Mouse (Mus musculus): ENCODE data around the gene Gtdc1. TPM values are rescaled to one million over a fixed set of nuclear protein-coding genes. Genes with fewer than 3 reads are reported as not detected.

The Gtdc1 gene
- polyA plus RNA-seq, 3 experiments from 2014 or later, result 14.3 to 31.2 (median 21.5) TPM

GRCm38 (mm10) chr2:44923056-44923883, 4.2 kb downstream of the Gtdc1 start:
- ATAC-seq, result peak; percentile 24

DNA sequence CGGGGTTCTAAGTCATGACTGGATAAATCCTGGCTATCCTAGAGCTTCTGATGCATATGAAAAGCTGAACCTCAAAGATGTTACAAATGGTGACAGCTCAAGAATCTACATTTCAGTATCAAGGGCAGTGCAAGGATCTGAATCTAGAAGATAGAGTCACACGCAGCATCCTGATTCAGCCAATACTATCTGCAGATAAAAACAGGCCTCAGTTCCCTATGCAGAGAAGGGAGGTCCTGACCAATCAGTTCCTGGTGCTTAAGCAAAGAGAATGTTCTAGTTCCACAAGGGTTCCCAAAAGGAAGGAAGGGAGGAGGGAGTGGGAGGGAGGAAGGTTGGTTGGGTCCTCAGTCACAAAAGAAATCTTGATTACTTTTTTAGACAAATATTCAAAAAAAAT, 5.0 kb downstream of the Gtdc1 start:
- no peak for ATAC-seq

GRCm38 (mm10) chr2:44920471-44920870, 7.0 kb downstream of the Gtdc1 start:
- peak; percentile 46 for ATAC-seq

DNA sequence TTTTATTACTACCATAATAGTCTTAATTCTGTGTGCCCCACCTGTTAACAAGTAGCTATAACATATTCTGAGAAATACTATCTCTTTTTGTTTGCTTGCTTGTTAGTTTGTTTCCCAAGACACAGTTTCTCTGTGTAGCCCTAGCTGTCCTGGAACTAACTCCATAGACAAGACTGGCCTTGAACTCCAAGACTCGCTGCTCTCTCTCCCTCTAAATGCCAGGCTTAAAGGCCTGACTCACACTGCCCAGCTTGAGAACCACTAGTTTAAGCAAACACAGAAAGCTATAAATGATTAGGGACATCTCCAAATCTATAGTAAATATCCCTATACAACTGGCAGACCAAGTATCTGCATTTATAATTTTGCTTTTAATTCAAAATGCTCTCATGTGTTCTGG, 8.1 kb downstream of the Gtdc1 start:
- no peak for ATAC-seq

DNA sequence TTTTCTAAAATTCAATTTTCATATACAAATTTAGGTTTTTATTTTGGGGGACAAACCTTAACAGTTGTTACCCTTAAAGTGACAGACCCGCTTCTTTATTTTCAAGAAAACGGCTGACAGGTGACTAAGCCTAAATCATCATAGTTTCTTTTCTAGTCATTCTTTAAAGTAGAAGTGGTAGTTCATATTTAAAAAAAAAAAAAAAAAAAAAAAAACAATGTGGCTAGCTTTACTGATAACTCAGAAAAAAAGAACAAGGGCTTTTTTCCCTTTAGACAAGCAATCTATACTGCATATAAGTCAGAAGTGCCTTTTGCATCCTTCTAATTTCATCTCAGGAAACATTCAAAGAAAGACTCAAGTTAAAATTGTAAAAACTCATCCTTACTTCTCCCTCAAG, 8.7 kb downstream of the Gtdc1 start:
- ATAC-seq, result no peak

GRCm38 (mm10) chr2:44916286-44916685, 11.2 kb downstream of the Gtdc1 start:
- no peak for ATAC-seq

DNA sequence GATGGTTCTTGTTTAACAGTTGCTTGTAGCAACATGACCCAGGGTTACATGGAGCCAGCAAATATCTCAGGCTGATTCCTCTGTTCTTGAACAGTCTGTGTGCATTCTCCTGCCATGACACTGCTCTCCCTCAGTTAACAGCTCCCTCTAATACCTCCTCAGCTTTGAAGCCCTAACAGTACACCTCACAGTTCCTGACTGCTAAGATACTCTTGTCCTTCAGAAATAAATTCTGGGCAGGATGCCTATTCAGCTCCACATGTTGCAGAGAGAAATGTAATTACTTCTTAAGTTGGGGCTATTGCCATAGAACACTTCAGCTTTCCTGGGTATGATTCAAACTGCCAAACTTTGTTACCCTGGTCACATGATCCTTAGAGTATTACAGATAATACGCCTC, 29.7 kb downstream of the Gtdc1 start:
- ATAC-seq, result no peak

DNA sequence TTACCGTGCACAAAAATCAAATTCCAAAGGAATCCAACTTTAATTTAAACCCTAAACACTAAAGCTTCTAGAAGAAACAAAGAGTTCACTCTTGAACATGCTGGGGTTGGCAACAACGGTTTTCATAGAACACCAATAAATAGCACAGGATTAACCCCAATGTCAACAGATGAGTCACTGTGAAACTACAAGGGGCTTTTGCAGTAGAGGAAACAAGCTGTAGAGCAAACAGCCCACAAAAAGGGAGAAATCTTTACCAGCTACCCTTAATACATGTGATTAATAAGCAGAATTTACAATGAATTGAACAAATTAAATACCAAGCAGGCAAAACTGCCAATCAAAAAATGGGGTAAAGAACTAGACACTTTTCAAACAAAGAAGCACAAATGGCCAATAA, 53.7 kb downstream of the Gtdc1 start:
- peak; percentile 96 for ATAC-seq

- ATAC-seq, result no peak
Observed at GRCm38 (mm10) chr2:44864726-44865125, 62.7 kb downstream of the Gtdc1 start.

GRCm38 (mm10) chr2:44854475-44854874, 73.0 kb downstream of the Gtdc1 start:
- ATAC-seq, result no peak

DNA sequence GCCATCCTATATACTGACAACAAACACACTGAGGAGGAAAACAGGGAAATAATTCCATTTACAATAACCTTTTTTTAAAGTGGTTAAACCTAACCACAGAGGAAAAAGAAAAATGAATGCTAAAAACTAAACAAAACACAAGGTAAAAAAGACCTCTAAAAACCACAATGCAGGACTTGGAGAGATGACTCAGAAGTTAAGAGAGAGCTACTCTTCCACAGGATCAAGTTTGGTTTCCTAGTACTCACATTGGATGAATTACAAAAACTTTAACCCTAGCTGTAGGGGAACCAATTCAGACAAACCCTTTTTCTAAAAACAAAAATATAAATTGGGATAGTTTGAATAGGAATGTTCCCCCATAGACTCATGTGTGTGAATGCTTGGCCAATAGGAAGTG, 77.8 kb downstream of the Gtdc1 start:
- no peak for ATAC-seq

DNA sequence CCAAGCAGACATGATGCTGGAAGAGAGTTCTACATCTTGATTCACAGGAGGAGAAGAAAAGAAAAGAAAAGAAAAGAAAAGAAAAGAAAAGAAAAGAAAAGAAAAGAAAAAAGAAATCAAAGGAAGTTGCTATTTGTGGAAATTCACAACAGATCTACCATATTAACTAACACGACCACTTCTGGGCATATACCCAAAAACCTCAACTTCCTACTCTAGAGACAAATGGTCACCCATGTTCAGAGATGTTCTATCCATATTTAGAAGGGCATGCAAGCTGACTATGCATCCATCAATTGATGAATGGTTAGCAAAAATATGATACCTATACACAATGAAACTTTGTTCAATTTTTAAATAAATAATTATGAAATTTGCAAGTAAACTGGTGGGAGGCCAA, 79.3 kb downstream of the Gtdc1 start:
- no peak for ATAC-seq

GRCm38 (mm10) chr2:44845424-44845823, 82.0 kb downstream of the Gtdc1 start:
- no peak for ATAC-seq

DNA sequence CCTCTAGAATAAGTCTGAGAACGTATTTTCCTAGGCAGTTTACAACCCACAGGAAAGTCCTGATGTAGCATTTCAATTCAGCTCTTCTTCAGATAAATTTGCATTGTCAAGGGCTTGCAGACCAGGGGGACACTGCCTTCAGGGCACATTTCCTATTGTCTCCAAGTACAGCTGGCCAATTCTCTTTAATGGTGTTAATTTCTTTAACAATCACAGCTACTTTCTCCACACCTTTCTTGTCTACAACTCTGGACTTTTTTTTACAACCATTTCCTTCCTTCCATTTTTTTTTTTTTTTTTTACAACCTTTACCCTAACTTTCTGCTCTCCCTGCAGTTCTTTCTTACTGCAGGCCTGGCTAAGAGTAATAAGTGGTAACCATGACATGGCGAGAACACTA, 97.7 kb downstream of the Gtdc1 start:
- no peak for ATAC-seq

DNA sequence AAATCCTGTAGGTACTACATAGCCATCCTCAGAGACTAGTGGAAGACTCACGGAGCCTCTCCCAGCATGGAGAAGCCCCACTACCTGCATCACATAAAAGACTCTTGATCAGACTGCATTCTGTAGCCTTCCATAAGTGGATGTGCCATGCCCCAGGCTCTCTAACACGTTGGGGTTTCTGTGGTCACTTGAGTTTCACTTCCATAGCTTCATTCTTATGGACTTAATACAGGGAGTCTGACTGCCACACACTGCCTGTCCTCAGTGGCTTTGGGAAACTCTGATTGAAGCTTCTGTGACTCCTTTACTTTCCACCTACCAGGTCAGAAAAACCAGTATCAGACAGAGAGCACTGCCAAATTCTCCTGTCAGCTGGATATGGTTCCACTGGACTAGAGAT, 98.1 kb downstream of the Gtdc1 start:
- ATAC-seq, result no peak

- no peak for ATAC-seq
Observed at GRCm38 (mm10) chr2:44826609-44827008, 100.8 kb downstream of the Gtdc1 start.

- ATAC-seq, result no peak
Observed at GRCm38 (mm10) chr2:44817787-44818186, 109.7 kb downstream of the Gtdc1 start.

- ATAC-seq, result no peak
Observed at GRCm38 (mm10) chr2:44813729-44814128, 113.7 kb downstream of the Gtdc1 start.

- ATAC-seq, result peak; percentile 97
Observed at GRCm38 (mm10) chr2:44804497-44804896, 123.0 kb downstream of the Gtdc1 start.

GRCm38 (mm10) chr2:44801361-44801760, 126.1 kb downstream of the Gtdc1 start:
- no peak for ATAC-seq

- no peak for ATAC-seq
Observed at GRCm38 (mm10) chr2:44791840-44792239, 135.6 kb downstream of the Gtdc1 start.

GRCm38 (mm10) chr2:44791134-44791533, 136.3 kb downstream of the Gtdc1 start:
- ATAC-seq, result peak; percentile 75

DNA sequence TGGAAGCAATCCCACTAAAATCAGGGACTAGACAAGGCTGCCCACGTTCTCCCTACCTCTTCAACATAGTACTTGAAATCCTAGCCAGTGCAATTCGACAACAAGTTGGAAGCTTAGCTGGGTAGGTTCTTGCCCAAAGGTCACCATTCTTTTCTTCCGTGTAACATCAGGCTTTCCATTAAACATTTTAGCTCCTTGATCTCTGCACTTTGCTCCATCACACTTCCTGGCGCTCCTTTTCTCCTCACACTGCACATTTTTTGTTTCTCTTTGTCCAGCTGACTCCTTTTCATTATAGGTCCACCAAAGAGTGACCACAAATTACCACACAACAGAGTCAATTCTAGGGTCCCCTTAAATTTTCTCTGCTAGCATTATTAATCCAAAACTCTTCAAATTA, 144.7 kb downstream of the Gtdc1 start:
- ATAC-seq, result no peak

DNA sequence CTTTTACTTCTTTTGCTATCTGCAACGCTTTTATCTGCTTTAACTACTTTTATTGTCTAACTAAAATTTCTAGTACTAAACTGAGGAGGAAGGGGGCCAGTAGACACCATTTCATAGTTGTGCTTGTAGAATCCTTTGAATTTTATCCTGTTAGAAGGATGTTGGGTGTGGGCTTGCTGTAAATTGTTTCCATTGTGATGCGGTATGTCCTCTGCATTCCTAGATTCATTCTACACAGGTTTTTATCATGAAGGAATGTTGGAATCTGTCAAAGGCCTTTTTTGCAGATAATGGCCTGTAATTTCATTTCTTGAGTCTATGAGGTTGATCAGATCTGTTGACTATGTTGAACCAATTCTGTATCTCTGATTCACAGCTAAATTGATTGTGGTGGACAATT, 146.5 kb downstream of the Gtdc1 start:
- no peak for ATAC-seq

DNA sequence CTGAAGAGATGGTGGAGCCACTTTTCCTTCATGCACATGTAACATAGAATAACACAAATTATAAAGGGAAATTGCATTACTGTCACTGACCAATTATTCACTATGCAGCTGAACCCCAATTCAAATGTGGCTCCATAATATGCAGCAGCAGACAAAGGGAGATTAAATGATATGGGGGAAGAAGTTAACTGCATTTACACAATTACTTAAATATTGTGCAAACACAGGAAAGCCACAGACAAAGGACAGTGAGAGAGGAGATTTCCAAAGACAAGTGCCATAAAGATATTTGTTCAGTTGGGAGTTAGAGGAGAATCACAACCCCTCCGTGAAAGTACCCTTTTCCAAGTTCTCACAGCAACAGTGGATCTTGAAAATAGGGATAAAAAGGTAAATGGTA, 163.6 kb downstream of the Gtdc1 start:
- ATAC-seq, result no peak
